Mouse (Mus musculus): ENCODE measurements around the gene Hmg20b.
A peak's percentile ranks its signal among the peaks of the same experiment; 100 is the strongest.

Hmg20b gene

GRCm38 (mm10) chr10:81325781-81326180 lies 24.5 kb downstream of the Hmg20b start:
- DNase-seq (ENCODE audit: low spot score), result no peak

- no peak for DNase-seq (ENCODE audit: low spot score)
Measured at GRCm38 (mm10) chr10:81325176-81325575, 25.1 kb downstream of the Hmg20b start.

GRCm38 (mm10) chr10:81323791-81324530 lies 26.3 kb downstream of the Hmg20b start:
- no peak for DNase-seq (ENCODE audit: low spot score)

- no peak for DNase-seq (ENCODE audit: low spot score)
Measured at GRCm38 (mm10) chr10:81323141-81323775, 27.0 kb downstream of the Hmg20b start.

- DNase-seq (ENCODE audit: low spot score), result no peak
Measured at GRCm38 (mm10) chr10:81322444-81322843, 27.8 kb downstream of the Hmg20b start.

GRCm38 (mm10) chr10:81321436-81321835 lies 28.8 kb downstream of the Hmg20b start:
- no peak for DNase-seq (ENCODE audit: low spot score)

- DNase-seq (ENCODE audit: low spot score), result peak; percentile 100
Measured at GRCm38 (mm10) chr10:81320550-81321347, 29.5 kb downstream of the Hmg20b start, which contains the start of gene Cactin. Cactin (plus strand) TSS chr10:81321103.

- no peak for DNase-seq (ENCODE audit: low spot score)
Measured at GRCm38 (mm10) chr10:81319741-81320549, 30.3 kb downstream of the Hmg20b start.

GRCm38 (mm10) chr10:81319330-81319699 lies 31.0 kb downstream of the Hmg20b start:
- no peak for DNase-seq (ENCODE audit: low spot score)

- DNase-seq (ENCODE audit: low spot score), result peak; percentile 50
Measured at GRCm38 (mm10) chr10:81318589-81319329, 31.5 kb downstream of the Hmg20b start.

GRCm38 (mm10) chr10:81317273-81317672 lies 33.0 kb downstream of the Hmg20b start:
- peak; percentile 72 for DNase-seq (ENCODE audit: low spot score)

- no peak for DNase-seq (ENCODE audit: low spot score)
Measured at GRCm38 (mm10) chr10:81316338-81317060, 33.8 kb downstream of the Hmg20b start.

- DNase-seq (ENCODE audit: low spot score), result no peak
Measured at GRCm38 (mm10) chr10:81315587-81315986, 34.7 kb downstream of the Hmg20b start.

- DNase-seq (ENCODE audit: low spot score), result no peak
Measured at GRCm38 (mm10) chr10:81314201-81314600, 36.1 kb downstream of the Hmg20b start.

- no peak for DNase-seq (ENCODE audit: low spot score)
Measured at GRCm38 (mm10) chr10:81313581-81313980, 36.7 kb downstream of the Hmg20b start.

- DNase-seq (ENCODE audit: low spot score), result no peak
Measured at GRCm38 (mm10) chr10:81309571-81309970, 40.7 kb downstream of the Hmg20b start.

- DNase-seq (ENCODE audit: low spot score), result no peak
Measured at GRCm38 (mm10) chr10:81306837-81307682, 43.2 kb downstream of the Hmg20b start.

- no peak for DNase-seq (ENCODE audit: low spot score)
Measured at GRCm38 (mm10) chr10:81306173-81306668, 44.1 kb downstream of the Hmg20b start.

GRCm38 (mm10) chr10:81305663-81306062 lies 44.6 kb downstream of the Hmg20b start:
- no peak for DNase-seq (ENCODE audit: low spot score)
